Mouse (Mus musculus) cortical plate, adult 2 months (tissue): ENCODE data around the gene Mip.

Source experiments
- CTCF ChIP-seq: fragments of 200-500 bp; IDR thresholded peaks from 2 replicates; pipeline ENCODE4 v1.5.1; 2011; ENCODE audit warnings: mild to moderate bottlenecking, control low read depth, low read length; ENCODE audit not compliant: insufficient read depth; ENCODE audit errors: extremely low read depth
- POLR2A ChIP-seq: fragments of 200-500 bp; IDR thresholded peaks from 2 replicates; pipeline ENCODE4 v1.6.1; 2011; ENCODE audit warnings: mild to moderate bottlenecking, low read length, control low read depth; ENCODE audit not compliant: insufficient read depth; ENCODE audit errors: extremely low read depth

DNA sequence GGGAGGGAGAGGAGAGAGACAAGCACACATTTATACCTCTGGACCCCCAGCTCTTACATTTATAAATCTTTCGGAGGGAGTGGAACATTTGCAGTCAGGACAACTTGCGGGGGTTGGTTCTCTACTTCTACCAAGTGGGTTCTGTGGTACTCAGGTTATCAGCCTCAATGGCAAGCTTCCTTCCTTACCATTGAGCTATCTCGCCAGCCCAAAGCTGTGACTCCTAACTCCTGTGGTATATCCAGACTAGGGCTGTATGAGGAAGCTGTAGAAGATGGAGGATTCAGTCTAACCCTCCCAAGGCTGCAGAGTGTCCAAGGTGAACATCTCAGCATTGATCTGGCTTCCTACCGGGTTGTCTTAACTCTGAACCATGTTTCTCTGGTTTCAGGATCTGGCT is 13.5 kb downstream of the Mip start:
- TF ChIP-seq CTCF (no peak), POLR2A (no peak)
